Mouse (Mus musculus) right cerebral cortex, adult 2 months (tissue): Measurements from ENCODE around the gene Erc2.

Experiments used
- DNase-seq, 2 experiments: peaks; one replicate each; pipeline ENCODE4 v3.0.0; 2021 to 2022; ENCODE audit warnings: low spot score in 2 of 2

Gene Erc2

DNA sequence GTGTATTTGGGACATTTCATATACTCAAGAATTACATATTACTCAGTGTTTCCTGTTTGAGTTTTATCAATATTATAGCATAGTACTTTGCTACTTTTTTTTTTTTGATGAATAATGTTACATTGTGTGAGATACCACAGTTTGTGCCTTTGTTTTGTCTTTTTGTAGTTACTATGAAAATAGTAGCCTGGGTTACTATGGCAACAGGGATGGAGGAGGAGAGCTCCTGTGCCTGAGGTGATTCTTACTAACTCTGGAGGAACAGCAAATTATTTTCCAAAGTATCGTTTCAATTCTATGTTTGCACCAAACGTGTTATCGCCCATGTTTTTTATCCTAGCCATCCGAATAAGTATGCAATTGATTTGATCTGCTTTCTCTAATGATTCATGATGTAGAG is 438.7 kb downstream of the Erc2 start:
- DNase-seq: no peak

DNA sequence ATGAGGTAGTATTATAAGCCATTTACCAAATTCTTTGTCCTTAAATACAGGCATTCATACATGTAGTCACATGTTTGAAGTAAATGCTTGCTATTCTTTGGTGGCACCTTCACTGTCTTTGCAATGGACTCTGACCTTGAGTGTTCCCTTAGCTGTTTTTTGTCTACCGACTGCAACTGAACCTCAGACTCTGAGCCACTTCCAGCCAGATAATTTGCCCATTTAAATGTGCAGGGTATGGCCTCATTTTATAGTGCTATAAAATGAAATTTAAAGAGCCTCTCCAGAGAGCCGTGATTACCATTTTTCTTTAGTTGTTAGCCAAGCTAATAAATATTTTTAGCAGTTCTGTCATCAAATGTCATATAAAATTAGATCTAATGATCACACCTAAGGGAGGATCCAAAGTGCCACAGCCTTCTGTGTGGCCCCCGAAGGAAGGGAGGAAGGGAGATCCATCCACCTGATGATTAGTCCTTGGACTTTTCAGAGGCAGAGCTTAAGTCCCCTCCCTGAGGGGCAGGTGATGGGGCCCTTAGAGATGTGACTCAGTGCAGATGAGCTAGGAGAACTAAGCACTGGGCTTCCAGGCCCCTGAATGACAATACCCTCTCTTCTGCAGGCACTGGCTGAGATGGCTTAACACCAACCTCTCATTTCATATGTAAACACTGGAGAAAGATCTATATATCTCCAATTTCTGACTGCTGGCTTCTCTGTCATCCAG is 439.6 kb downstream of the Erc2 start:
- no peak for DNase-seq

DNA sequence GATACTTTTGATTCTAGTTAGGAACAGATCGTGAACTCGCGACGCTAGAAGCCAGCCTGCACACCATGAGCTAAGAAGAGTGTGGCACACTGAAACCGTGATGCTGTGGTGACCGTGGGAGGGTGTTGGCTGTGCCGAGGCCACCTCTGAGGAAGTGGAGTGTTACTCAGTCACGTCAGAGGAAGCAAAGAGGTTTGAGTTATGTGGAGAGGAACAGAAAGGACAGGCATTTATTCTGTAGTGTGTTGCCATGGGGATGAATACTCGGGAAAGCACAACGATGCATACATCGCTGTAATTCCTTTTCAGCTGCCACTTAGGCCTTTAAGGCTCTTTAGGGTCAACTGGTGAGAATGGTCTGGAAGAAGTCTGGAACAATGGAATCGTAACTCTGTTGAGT is 445.8 kb downstream of the Erc2 start:
- peak; percentile 45 to 46 for DNase-seq

- no peak for DNase-seq
Measured at GRCm38 (mm10) chr14:28069826-28070225, 447.6 kb downstream of the Erc2 start.

DNA sequence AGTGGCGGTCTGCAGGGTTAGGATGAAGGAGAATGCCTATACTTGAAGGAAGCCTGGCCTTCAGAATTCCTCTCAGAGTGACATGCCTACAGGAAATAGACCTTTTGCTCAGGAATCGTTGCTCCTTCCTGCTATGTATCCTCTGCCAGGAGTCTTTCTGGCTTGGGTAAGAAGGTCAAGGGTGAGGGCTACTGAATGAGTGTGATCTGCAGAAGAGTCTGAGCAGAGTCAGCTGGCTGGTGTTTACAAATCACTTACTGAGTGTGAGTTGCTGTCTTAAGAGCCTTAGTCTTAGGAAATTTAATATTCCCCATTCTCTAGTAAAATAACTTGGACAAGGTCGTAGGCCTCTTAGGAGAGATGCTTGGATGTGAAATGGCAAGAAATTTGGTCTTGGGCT is 450.3 kb downstream of the Erc2 start:
- DNase-seq: no peak

DNA sequence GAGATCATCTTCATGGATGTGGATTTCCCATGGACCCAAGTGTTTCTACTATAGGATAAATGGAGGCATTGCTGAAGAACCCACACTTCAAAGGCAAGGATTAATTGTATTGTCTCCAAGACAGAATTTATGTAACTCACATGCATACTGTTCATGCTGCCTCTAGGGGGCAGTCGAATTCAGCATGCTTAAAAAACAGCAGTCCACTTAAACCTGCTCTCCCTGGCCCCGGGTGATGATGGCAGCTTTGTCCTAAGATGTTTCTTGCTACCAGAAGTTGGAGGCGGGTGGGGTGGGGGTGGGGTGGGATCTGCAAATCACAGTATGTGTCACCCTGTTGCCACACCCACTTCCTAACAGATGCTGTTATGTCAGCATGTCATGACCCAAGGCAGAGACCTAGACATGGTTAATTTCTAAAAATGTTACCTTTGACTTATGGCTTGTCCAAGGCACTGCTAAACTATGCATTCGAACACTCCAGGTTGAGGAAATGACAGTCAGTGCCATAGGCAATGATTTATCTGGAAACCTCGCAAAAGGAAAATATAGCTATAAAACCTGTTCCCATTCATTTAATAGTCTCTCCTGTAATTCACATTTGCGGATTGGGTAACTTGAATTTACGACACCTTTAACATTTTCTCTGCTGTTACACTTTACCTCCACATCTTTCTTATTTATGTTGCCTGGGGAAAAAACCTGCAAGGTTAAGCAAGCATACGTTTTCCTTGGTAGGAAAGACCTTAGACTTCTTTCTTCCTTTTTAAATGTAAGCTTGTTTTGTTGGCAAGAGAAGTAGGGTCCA is 467.6 kb downstream of the Erc2 start:
- DNase-seq: no peak

DNA sequence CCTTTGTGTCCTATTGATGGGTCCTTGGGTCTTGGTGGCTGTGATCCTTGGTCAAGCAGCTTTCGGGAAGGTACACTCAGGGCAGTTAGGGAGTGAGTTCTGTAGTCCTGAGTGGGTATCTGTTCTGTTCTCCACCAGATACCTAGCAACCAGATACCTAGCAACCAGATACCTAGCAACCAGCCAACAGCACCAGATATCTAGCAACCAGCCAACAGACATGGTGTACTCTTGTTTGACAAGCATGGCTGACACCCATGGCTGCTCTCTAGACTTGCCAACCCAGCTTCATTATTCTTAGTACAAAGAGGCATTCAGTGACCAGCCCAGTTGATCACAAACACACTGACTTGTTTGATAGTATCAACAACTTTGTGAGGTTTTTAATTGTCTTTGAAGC is 469.1 kb downstream of the Erc2 start:
- DNase-seq: no peak

DNA sequence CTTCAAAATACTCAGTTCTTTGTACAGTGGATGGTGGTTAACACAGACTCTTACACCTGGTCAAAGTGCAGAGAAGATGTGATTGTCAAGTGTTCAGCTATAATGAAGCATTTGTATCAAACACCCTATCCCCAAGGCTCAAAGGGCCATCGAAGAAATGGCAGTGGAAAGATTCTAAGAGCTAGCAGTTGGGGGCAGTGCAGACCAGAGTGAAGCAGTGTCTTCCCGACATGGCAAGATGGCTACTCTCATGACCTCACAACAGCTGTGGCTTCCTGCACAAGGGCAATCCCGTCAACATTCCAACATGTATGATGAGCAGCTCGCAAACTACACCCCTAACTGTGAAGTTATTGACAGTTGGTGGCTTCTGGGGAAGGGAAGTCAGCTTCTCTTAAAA is 471.0 kb downstream of the Erc2 start:
- no peak for DNase-seq

GRCm38 (mm10) chr14:28093913-28094312 is 471.7 kb downstream of the Erc2 start:
- no peak for DNase-seq

- no peak for DNase-seq
Measured at GRCm38 (mm10) chr14:28099084-28099483, 476.9 kb downstream of the Erc2 start.

DNA sequence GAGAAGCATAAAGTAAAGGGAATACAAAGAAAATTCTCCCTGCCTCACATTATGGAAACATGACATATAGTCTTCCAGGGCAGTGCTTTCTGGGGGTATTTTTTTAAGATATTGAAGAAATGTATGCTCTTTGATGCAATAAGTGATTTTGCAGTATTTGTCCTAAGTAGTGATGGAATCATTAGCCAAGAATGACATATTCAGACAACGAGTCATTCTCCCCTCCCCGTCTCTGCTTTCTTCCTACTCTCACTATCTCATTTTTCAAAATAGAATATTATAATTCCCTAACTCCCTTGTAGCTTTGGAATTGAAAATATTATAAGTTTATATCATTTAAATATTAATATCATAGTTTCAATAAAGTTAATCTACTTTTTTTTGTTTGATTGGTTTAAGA is 490.9 kb downstream of the Erc2 start:
- DNase-seq: no peak

DNA sequence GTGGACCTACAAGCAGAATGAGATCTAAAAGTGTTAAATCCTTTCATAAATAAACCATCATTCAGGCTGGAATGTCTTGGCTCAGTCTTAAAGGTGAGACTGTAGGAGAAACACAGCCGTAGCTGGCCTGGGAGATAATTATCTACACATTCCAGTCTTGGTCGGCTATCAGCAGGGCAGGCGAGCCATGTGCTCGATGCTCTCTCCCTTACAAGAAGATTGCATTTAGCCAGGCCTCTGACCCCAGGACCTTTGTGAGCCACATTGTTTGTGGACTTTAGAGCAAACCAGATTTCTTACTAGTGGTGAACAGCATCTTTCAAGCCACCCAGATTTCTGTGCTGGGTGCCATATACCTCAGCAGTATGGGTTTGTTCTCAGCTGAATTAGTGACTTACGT is 498.6 kb downstream of the Erc2 start:
- no peak for DNase-seq

GRCm38 (mm10) chr14:28126842-28127241 is 504.6 kb downstream of the Erc2 start:
- DNase-seq: no peak

GRCm38 (mm10) chr14:28128999-28129398 is 506.8 kb downstream of the Erc2 start:
- no peak for DNase-seq

DNA sequence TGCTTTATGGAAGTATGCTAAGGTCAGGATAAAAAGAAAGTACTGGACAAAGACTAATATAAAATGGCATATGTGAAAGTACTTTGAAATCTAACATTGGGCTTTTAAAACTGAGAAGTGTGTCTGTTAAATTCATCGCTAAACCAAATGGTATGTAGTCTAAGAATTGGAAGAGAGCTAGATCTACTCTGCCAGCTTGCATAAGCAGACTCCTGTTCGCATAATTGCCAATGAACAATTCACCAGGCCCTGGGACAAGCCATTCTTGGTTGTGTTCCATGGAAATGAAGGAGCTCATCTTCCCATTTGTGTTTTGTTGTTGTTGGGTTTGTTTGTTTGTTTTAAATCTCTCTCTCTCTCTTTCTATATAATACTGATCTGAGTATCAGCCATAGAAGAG is 521.8 kb downstream of the Erc2 start:
- DNase-seq: no peak

DNA sequence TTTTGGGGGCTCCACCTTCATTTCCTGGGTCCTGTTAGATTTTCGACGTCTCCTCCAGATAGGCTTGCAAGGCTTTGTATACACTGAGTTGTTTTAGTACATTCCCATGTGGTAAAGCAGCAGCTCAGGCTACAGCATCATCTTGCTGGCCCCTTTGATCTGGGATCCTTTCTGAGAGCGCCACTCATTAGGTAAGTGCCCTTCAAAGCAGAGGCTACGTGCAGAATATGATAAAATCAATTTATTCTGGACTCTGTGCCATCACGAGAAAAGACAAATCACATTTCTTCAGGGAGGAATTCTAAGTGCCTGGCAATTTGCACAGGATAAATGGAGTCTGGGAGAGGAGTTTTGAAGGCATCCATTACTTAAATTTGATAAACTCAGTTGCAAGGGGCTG is 525.0 kb downstream of the Erc2 start:
- DNase-seq: no peak

DNA sequence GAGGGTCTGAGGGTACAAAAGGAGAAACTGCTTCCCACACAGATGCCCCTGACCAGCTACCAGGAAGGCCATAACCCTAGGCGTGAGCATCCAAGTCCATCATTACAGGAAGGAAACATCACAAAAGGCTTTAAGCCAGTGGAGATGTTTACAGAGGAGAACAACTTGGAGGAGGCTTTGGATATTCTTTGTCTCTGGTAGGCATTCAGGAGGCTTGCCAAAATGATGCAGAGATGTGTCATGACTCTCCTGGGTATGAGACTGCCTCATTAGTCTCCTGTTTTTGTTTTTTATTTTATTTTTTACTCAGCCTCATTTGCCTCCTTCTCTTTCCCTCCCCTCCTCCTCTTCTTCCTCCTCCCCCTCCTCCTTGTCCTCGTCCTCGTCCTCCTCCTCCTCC is 528.7 kb downstream of the Erc2 start:
- DNase-seq: no peak

- peak in 1 of 2 experiments; percentile 29 for DNase-seq
Measured at GRCm38 (mm10) chr14:28155706-28156105, 533.5 kb downstream of the Erc2 start.

- DNase-seq: no peak
Measured at GRCm38 (mm10) chr14:28160852-28161251, 538.6 kb downstream of the Erc2 start.

GRCm38 (mm10) chr14:28164642-28165408 is 542.6 kb downstream of the Erc2 start:
- DNase-seq: no peak

DNA sequence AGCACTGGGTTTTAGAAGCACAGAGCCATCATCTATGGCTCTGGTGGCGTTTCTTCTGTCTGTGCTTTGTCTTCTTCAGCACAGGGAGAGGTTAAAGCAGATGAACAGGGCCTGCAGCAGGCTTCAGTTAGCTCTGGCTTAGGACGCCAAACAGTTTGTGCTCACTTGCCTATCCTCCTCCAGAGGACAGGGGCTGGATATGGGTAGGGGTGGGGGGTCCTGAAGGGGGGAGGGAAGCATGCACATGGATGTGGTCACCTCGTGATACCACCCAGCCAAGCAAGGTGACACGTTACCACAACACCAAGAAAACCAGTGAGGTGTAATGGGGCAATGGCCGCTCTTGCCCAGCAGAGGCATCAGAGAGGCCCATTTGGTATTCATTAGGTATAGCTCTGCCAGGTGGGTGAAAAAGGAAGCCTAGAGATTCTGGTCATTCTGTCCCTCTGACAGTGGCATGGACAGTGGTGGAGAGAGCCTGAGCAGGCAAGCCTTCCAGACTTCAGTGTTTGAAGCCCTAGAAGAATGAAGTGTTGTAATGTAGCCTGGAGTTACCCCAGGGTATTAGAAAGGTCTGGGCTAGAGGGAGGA is 543.5 kb downstream of the Erc2 start:
- DNase-seq: no peak

DNA sequence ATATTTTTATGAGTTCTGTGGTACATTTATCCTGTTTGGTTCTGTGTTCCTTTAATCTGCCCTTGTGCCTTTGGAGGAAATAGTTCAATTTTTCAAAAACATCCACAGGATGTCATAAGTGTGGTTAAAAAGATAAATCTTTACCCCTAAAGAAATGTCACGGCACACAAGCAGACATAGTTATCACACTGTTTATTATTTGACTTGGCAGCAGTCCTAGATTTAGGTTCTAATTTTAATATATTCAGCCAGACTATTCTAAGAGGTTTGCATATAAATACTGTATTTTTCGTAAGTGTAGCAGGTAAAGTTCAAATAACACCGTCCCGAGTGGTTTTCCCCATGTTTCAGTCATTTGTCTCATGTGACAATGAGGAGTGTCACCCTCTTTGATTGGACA is 548.5 kb downstream of the Erc2 start:
- DNase-seq: no peak
